Mouse (Mus musculus) limb, embryonic 14.5 days (tissue): ENCODE measurements around the gene Krt33a. TPM values are rescaled to one million over a fixed set of nuclear protein-coding genes. Genes with fewer than 3 reads are reported as not detected.

Experiments used
- ATAC-seq: fragments of 200-750 bp; cut with Nextera tagmentation; 2 replicates; pipeline ENCODE4 v1.8.0; 2017; ENCODE audit warnings: low read depth, moderate number of reproducible peaks, moderate TSS enrichment; ENCODE audit not compliant: low FRiP score
- DNase-seq: peaks from one replicate; pipeline ENCODE4 v3.0.0-alpha.2; 2015; ENCODE audit warnings: low spot score
- H3K27ac ChIP-seq: fragments of 300-500 bp; sonication (generic); replicated peaks from 2 replicates; pipeline ENCODE4 v1.5.1; 2014; ENCODE audit warnings: low read depth, mild to moderate bottlenecking, low read length, moderate library complexity, mixed read lengths
- H3K27me3 ChIP-seq: fragments of 300-500 bp; sonication (generic); 2 replicates; pipeline ENCODE4 v1.6.1; 2014; ENCODE audit warnings: low read length, mixed read lengths; ENCODE audit not compliant: control insufficient read depth, insufficient read depth
- H3K36me3 ChIP-seq: fragments of 300-500 bp; sonication (generic); 2 replicates; pipeline ENCODE4 v1.6.1; 2014; ENCODE audit warnings: mild to moderate bottlenecking, low read length, moderate library complexity, mixed read lengths; ENCODE audit not compliant: control insufficient read depth, insufficient read depth
- H3K4me1 ChIP-seq: fragments of 300-500 bp; sonication (generic); 2 replicates; pipeline ENCODE4 v1.6.1; 2014; ENCODE audit warnings: antibody characterized with exemption, low read length, mixed read lengths; ENCODE audit not compliant: control insufficient read depth, insufficient read depth
- H3K4me2 ChIP-seq: fragments of 300-500 bp; sonication (generic); replicated peaks from 2 replicates; pipeline ENCODE4 v1.6.1; 2014; ENCODE audit warnings: low read depth, mild to moderate bottlenecking, low read length, moderate library complexity; ENCODE audit not compliant: severe bottlenecking
- H3K4me3 ChIP-seq: fragments of 300-500 bp; sonication (generic); replicated peaks from 2 replicates; pipeline ENCODE4 v1.5.1; 2014; ENCODE audit warnings: low read length
- H3K9ac ChIP-seq: fragments of 300-500 bp; sonication (generic); 2 replicates; pipeline ENCODE4 v1.6.1; 2014; ENCODE audit warnings: mild to moderate bottlenecking, low read depth, low read length, moderate library complexity; ENCODE audit not compliant: severe bottlenecking
- H3K9me3 ChIP-seq: fragments of 300-500 bp; sonication (generic); 2 replicates; pipeline ENCODE4 v1.6.1; 2016; ENCODE audit warnings: low read length; ENCODE audit not compliant: control insufficient read depth
- POLR2A ChIP-seq: fragments of 200-500 bp; IDR thresholded peaks from 2 replicates; pipeline ENCODE4 v1.8.0; 2012; ENCODE audit warnings: inconsistent platforms, mild to moderate bottlenecking, moderate library complexity, borderline replicate concordance; ENCODE audit not compliant: insufficient read depth, insufficient read length; ENCODE audit errors: extremely low read depth
- WGBS: fragments of 180-500 bp; shearing (Covaris S2); extraction: QIAGEN DNeasy Blood & Tissue Kit; methylation state at CpG from one replicate; pipeline ENCODE4 v1.1.7; 2014; 5-methylcytosine and 5-hydroxymethylcytosine counted together
- polyA plus RNA-seq, 2 experiments: library from polyadenylated mRNA; depleted of rRNA in 1 of 2; stranded (reverse) in 1 of 2; unstranded in 1 of 2; fragments of >200 nt; fragmentation: Nextera tagmentation in 1 of 2; extraction: Ambion mirVana in 1 of 2; gene quantifications; 2 replicates each; pipeline versions ENCODE4 v1.2.1 to v1.2.3; 2012 to 2014

The Krt33a gene
- polyA plus RNA-seq, 2 experiments: 0.08 to 0.29 TPM

DNA sequence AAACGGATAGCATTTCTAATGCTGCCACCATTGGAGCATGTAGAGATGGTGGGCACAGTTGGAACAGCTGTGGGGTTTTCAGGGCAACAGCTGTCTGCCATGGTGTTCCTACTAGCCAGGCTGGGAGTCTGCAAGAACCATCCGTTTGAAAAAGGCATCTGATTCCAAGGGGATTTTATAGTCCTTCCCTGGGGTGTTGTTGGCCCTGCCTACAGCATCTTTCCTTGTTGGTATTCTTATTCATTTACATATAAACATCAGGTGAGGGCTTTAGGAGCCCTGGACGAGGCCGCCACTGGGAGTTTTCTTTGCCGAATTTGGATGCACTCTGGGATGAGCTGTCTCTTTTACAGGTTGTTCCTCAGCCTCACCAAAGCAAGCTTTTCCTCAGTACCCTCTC is 37.1 kb downstream of the Krt33a start, which contains the start of gene Krtap29-1:
Gene Krtap29-1 (minus strand): TSS at position 101 of the 400 bp plus-strand sequence.
- Histone ChIP-seq H3K27ac (no peak within 1 kb of the TSS), H3K9ac (no peak within 1 kb of the TSS), H3K4me2 (no peak within 1 kb of the TSS), H3K4me1 (no peaks in the 10 kb centered on the region), H3K36me3 (no peaks in the 10 kb centered on the region), H3K4me3 (no peak within 1 kb of the TSS), H3K9me3 (peaks cover 2% of the 10 kb centered on the region; the same call in 1 of the 2 replicates), H3K27me3 (no peaks in the 10 kb centered on the region)
- TF ChIP-seq POLR2A: no peak
- WGBS: 67% methylated on average over 5 of the region's 5 CpGs
- no peak for ATAC-seq
- no peak for DNase-seq

DNA sequence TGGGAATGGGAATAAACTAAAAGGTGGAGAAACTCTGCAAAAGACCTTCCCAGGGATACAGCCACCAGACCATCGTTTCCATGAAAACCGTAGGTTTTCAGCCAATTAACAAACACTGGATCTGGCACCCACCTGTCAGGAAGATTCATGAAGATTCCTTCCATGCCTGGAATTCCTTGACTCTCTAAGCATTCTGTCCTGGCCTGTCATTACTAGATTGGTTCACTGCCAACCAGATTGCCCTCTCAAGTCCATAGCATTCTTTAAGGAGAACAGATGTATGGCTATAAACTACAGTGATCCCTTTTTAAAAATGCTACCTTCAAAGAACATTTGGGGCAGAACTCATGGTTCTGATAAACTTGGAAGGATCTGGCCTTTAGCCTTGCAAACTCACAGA is 50.1 kb downstream of the Krt33a start:
- H3K4me2 ChIP-seq: no peak overlapping the region
- no peaks in the 10 kb centered on the region for H3K27me3 ChIP-seq
- H3K27ac ChIP-seq: no peak overlapping the region; the same call in 1 of the 2 replicates
- H3K9me3 ChIP-seq: no peaks in the 10 kb centered on the region
- WGBS: 6% methylated on average over 2 of the region's 2 CpGs
- no peaks in the 10 kb centered on the region for H3K36me3 ChIP-seq
- no peak for TF ChIP-seq POLR2A
- DNase-seq (peak; percentile 39), ATAC-seq (no peak)
- no peaks in the 10 kb centered on the region for H3K4me1 ChIP-seq
- no peak overlapping the region for H3K9ac ChIP-seq
- H3K4me3 ChIP-seq: no peak overlapping the region

DNA sequence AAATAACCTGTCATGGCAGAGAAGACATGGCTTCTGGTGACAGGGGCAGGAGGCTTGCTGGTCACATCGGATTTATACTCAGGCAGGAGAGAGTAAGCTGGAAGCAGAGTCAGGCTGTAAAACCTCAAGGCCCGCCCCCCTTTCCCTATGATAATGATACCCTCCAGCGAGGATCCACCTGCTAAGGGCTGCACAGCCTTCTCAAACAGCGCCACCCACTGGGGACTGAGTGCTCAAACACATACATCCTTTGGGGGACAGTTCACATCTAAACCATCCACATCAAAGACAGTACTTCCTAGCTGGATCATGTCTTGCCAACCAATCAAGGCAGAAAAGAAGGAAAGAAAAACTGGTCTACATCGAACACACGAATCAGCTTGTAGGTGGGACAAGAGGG is 51.8 kb downstream of the Krt33a start:
- H3K9ac ChIP-seq: no peak overlapping the region
- H3K27me3 ChIP-seq: no peaks in the 10 kb centered on the region
- no peaks in the 10 kb centered on the region for H3K9me3 ChIP-seq
- H3K36me3 ChIP-seq: no peaks in the 10 kb centered on the region
- no peak for TF ChIP-seq POLR2A
- H3K4me2 ChIP-seq: no peak overlapping the region
- no peak for ATAC-seq
- H3K4me1 ChIP-seq: no peaks in the 10 kb centered on the region
- WGBS: 42% methylated on average over 6 of the region's 6 CpGs
- no peak overlapping the region for H3K4me3 ChIP-seq
- DNase-seq: no peak
- H3K27ac ChIP-seq: no peak overlapping the region

Other genes with a start within 250 kb of the Krt33a start
Only the 30 nearest of the 34 such genes appear.
- not detected in 2 replicates for gene Krtap4-9, start 231.0 kb downstream of the Krt33a start, polyA plus RNA-seq (2012; rRNA removed)
- gene Krtap4-9, start 231.0 kb downstream of the Krt33a start, polyA plus RNA-seq (2014; fragmentation: Nextera tagmentation; extraction: Ambion mirVana): not detected in 2 replicates
- gene Gm11596, start 222.7 kb downstream of the Krt33a start, polyA plus RNA-seq (2012; rRNA removed): not detected in 2 replicates
- not detected in 2 replicates for gene Gm11596, start 222.7 kb downstream of the Krt33a start, polyA plus RNA-seq (2014; fragmentation: Nextera tagmentation; extraction: Ambion mirVana)
- gene Gm11569, start 217.3 kb downstream of the Krt33a start, polyA plus RNA-seq (2012; rRNA removed): not detected in 2 replicates
- gene Gm11569, start 217.3 kb downstream of the Krt33a start, polyA plus RNA-seq (2014; fragmentation: Nextera tagmentation; extraction: Ambion mirVana): not detected in 2 replicates
- gene Gm11554, start 211.8 kb downstream of the Krt33a start, polyA plus RNA-seq (2012; rRNA removed): not detected in 2 replicates
- not detected in 2 replicates for gene Gm11554, start 211.8 kb downstream of the Krt33a start, polyA plus RNA-seq (2014; fragmentation: Nextera tagmentation; extraction: Ambion mirVana)
- gene Krtap4-13, start 206.3 kb downstream of the Krt33a start, polyA plus RNA-seq (2012; rRNA removed): not detected in 2 replicates
- gene Krtap4-13, start 206.3 kb downstream of the Krt33a start, polyA plus RNA-seq (2014; fragmentation: Nextera tagmentation; extraction: Ambion mirVana): not detected in 2 replicates
- gene Gm11564, start 200.5 kb downstream of the Krt33a start, polyA plus RNA-seq (2012; rRNA removed): 0.12 TPM in 1 of 2 replicates, not detected in the other
- not detected in 2 replicates for gene Gm11564, start 200.5 kb downstream of the Krt33a start, polyA plus RNA-seq (2014; fragmentation: Nextera tagmentation; extraction: Ambion mirVana)
- gene 2300003K06Rik, start 178.1 kb downstream of the Krt33a start, polyA plus RNA-seq (2012; rRNA removed): not detected in 2 replicates
- not detected in 2 replicates for gene 2300003K06Rik, start 178.1 kb downstream of the Krt33a start, polyA plus RNA-seq (2014; fragmentation: Nextera tagmentation; extraction: Ambion mirVana)
- 0.08 TPM in 1 of 2 replicates, not detected in the other for gene Krtap4-16, start 164.6 kb downstream of the Krt33a start, polyA plus RNA-seq (2012; rRNA removed)
- gene Krtap4-16, start 164.6 kb downstream of the Krt33a start, polyA plus RNA-seq (2014; fragmentation: Nextera tagmentation; extraction: Ambion mirVana): not detected in 2 replicates
- not detected in 2 replicates for gene Gm11568, start 158.3 kb downstream of the Krt33a start, polyA plus RNA-seq (2012; rRNA removed)
- not detected in 2 replicates for gene Gm11568, start 158.3 kb downstream of the Krt33a start, polyA plus RNA-seq (2014; fragmentation: Nextera tagmentation; extraction: Ambion mirVana)
- not detected in 2 replicates for gene Gm11559, start 151.7 kb downstream of the Krt33a start, polyA plus RNA-seq (2012; rRNA removed)
- gene Gm11559, start 151.7 kb downstream of the Krt33a start, polyA plus RNA-seq (2014; fragmentation: Nextera tagmentation; extraction: Ambion mirVana): not detected in 2 replicates
- gene Krtap9-1, start 142.8 kb downstream of the Krt33a start, polyA plus RNA-seq (2012; rRNA removed): not detected in 2 replicates
- gene Krtap9-1, start 142.8 kb downstream of the Krt33a start, polyA plus RNA-seq (2014; fragmentation: Nextera tagmentation; extraction: Ambion mirVana): not detected in 2 replicates
- not detected in 2 replicates for gene Gm11567, start 137.0 kb downstream of the Krt33a start, polyA plus RNA-seq (2012; rRNA removed)
- gene Gm11567, start 137.0 kb downstream of the Krt33a start, polyA plus RNA-seq (2014; fragmentation: Nextera tagmentation; extraction: Ambion mirVana): not detected in 2 replicates
- not detected in 2 replicates for gene Krtap31-1, start 108.3 kb downstream of the Krt33a start, polyA plus RNA-seq (2012; rRNA removed)
- not detected in 2 replicates for gene Krtap31-1, start 108.3 kb downstream of the Krt33a start, polyA plus RNA-seq (2014; fragmentation: Nextera tagmentation; extraction: Ambion mirVana)
- not detected in 2 replicates for gene Gm11565, start 101.5 kb downstream of the Krt33a start, polyA plus RNA-seq (2012; rRNA removed)
- gene Gm11565, start 101.5 kb downstream of the Krt33a start, polyA plus RNA-seq (2014; fragmentation: Nextera tagmentation; extraction: Ambion mirVana): not detected in 2 replicates
- gene Krtap31-2, start 79.9 kb downstream of the Krt33a start, polyA plus RNA-seq (2012; rRNA removed): not detected in 2 replicates
- not detected in 2 replicates for gene Krtap31-2, start 79.9 kb downstream of the Krt33a start, polyA plus RNA-seq (2014; fragmentation: Nextera tagmentation; extraction: Ambion mirVana)
- not detected in 2 replicates for gene Krtap9-5, start 67.7 kb downstream of the Krt33a start, polyA plus RNA-seq (2012; rRNA removed)
- not detected in 2 replicates for gene Krtap9-5, start 67.7 kb downstream of the Krt33a start, polyA plus RNA-seq (2014; fragmentation: Nextera tagmentation; extraction: Ambion mirVana)
- gene Krtap29-1, start 37.2 kb downstream of the Krt33a start, polyA plus RNA-seq (2012; rRNA removed): 0.09 TPM in 1 of 2 replicates, not detected in the other
- gene Krtap29-1, start 37.2 kb downstream of the Krt33a start, polyA plus RNA-seq (2014; fragmentation: Nextera tagmentation; extraction: Ambion mirVana): not detected in 2 replicates
- not detected in 2 replicates for gene Krtap16-1, start 29.6 kb downstream of the Krt33a start, polyA plus RNA-seq (2012; rRNA removed)
- 0.19 TPM in 1 of 2 replicates, not detected in the other for gene Krtap16-1, start 29.6 kb downstream of the Krt33a start, polyA plus RNA-seq (2014; fragmentation: Nextera tagmentation; extraction: Ambion mirVana)
- 0.09 and 0.19 TPM in 2 replicates for gene Krtap17-1, start 22.2 kb downstream of the Krt33a start, polyA plus RNA-seq (2012; rRNA removed)
- gene Krtap17-1, start 22.2 kb downstream of the Krt33a start, polyA plus RNA-seq (2014; fragmentation: Nextera tagmentation; extraction: Ambion mirVana): 0.37 TPM in 1 of 2 replicates, not detected in the other
- gene Krt33b, start 13.7 kb upstream of the Krt33a start, polyA plus RNA-seq (2012; rRNA removed): 0.31 and 0.41 TPM in 2 replicates
- gene Krt33b, start 13.7 kb upstream of the Krt33a start, polyA plus RNA-seq (2014; fragmentation: Nextera tagmentation; extraction: Ambion mirVana): 0.17 and 0.54 TPM in 2 replicates
- not detected in 2 replicates for gene Krt34, start 25.3 kb upstream of the Krt33a start, polyA plus RNA-seq (2012; rRNA removed)
- gene Krt34, start 25.3 kb upstream of the Krt33a start, polyA plus RNA-seq (2014; fragmentation: Nextera tagmentation; extraction: Ambion mirVana): 0.11 TPM in 1 of 2 replicates, not detected in the other
- gene Krt31, start 34.3 kb upstream of the Krt33a start, polyA plus RNA-seq (2012; rRNA removed): 0.04 and 0.13 TPM in 2 replicates
- gene Krt31, start 34.3 kb upstream of the Krt33a start, polyA plus RNA-seq (2014; fragmentation: Nextera tagmentation; extraction: Ambion mirVana): 0.26 TPM in 1 of 2 replicates, not detected in the other
- 0.10 TPM in 1 of 2 replicates, not detected in the other for gene Krt32, start 72.0 kb upstream of the Krt33a start, polyA plus RNA-seq (2012; rRNA removed)
- gene Krt32, start 72.0 kb upstream of the Krt33a start, polyA plus RNA-seq (2014; fragmentation: Nextera tagmentation; extraction: Ambion mirVana): 0.40 TPM in 1 of 2 replicates, not detected in the other
- 1.7 and 2.9 TPM in 2 replicates for gene Krt35, start 80.0 kb upstream of the Krt33a start, polyA plus RNA-seq (2012; rRNA removed)
- gene Krt35, start 80.0 kb upstream of the Krt33a start, polyA plus RNA-seq (2014; fragmentation: Nextera tagmentation; extraction: Ambion mirVana): 7.0 and 7.2 TPM in 2 replicates
- 0.36 and 1.1 TPM in 2 replicates for gene Krt36, start 89.4 kb upstream of the Krt33a start, polyA plus RNA-seq (2012; rRNA removed)
- 2.9 and 5.9 TPM in 2 replicates for gene Krt36, start 89.4 kb upstream of the Krt33a start, polyA plus RNA-seq (2014; fragmentation: Nextera tagmentation; extraction: Ambion mirVana)
- 0.15 and 0.62 TPM in 2 replicates for gene Krt13, start 105.4 kb upstream of the Krt33a start, polyA plus RNA-seq (2012; rRNA removed)
- 0.54 and 1.7 TPM in 2 replicates for gene Krt13, start 105.4 kb upstream of the Krt33a start, polyA plus RNA-seq (2014; fragmentation: Nextera tagmentation; extraction: Ambion mirVana)
- 113 and 213 TPM in 2 replicates for gene Krt15, start 119.7 kb upstream of the Krt33a start, polyA plus RNA-seq (2012; rRNA removed)
- 168 and 205 TPM in 2 replicates for gene Krt15, start 119.7 kb upstream of the Krt33a start, polyA plus RNA-seq (2014; fragmentation: Nextera tagmentation; extraction: Ambion mirVana)
- gene Krt19, start 132.5 kb upstream of the Krt33a start, polyA plus RNA-seq (2012; rRNA removed): 30.3 and 74.0 TPM in 2 replicates
- gene Krt19, start 132.5 kb upstream of the Krt33a start, polyA plus RNA-seq (2014; fragmentation: Nextera tagmentation; extraction: Ambion mirVana): 89.1 and 105 TPM in 2 replicates
- 0.24 and 0.39 TPM in 2 replicates for gene Krt9, start 177.0 kb upstream of the Krt33a start, polyA plus RNA-seq (2012; rRNA removed)
- gene Krt9, start 177.0 kb upstream of the Krt33a start, polyA plus RNA-seq (2014; fragmentation: Nextera tagmentation; extraction: Ambion mirVana): not detected in 2 replicates
- gene Krt14, start 191.3 kb upstream of the Krt33a start, polyA plus RNA-seq (2012; rRNA removed): 238 and 293 TPM in 2 replicates
- 480 and 495 TPM in 2 replicates for gene Krt14, start 191.3 kb upstream of the Krt33a start, polyA plus RNA-seq (2014; fragmentation: Nextera tagmentation; extraction: Ambion mirVana)